Mouse (Mus musculus) kidney, adult 8-10 months (tissue): ENCODE measurements around the gene Asl.
A peak's percentile ranks its signal among the peaks of the same experiment; 100 is the strongest.

Source experiments
- DNase-seq, 2 experiments: peaks; one replicate each; pipeline ENCODE4 v3.0.0; 2022

Gene Asl

GRCm38 (mm10) chr5:130002301-130003146 is 26.5 kb downstream of the Asl start, which contains the start of gene Gusb:
TSS of gene Gusb (minus strand) at chr5:130003049.
- DNase-seq = peak; percentile 78 to 81

DNA sequence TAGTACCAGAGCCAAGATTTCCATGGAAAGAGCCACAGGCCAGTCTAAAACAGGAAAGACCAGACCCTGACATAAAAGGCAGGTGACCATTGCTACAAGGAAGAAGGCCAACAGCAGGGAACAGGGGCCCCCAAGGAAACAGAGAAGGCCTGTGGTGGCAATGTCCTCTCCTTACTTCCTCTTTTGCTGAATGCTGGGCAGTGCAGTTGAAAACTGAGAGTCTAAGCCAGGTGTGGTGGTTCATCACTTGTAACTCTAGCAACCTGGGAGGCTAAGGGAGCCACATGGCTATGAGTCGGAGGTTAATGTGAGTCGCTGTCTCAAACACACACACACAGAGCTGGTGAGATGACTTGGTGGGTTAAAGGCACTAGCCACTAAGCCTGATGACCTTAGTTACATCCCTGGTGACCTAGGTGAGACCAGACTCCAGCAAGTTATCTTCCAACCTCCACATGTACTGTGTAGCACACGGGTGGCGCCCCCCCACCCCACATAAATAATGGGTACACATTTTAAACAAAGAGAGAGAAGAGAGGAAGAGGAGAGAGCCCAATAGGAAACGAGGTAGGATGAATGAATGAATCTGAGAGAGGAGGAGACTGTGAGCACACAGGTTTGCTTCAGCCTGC is 27.6 kb downstream of the Asl start:
- no peak for DNase-seq

- DNase-seq = no peak
These were observed 28.3 kb downstream of the Asl start for GRCm38 (mm10) chr5:130000735-130001134.

- peak; percentile 48 to 71 for DNase-seq
These were observed 29.9 kb downstream of the Asl start for GRCm38 (mm10) chr5:129999097-129999496.

DNA sequence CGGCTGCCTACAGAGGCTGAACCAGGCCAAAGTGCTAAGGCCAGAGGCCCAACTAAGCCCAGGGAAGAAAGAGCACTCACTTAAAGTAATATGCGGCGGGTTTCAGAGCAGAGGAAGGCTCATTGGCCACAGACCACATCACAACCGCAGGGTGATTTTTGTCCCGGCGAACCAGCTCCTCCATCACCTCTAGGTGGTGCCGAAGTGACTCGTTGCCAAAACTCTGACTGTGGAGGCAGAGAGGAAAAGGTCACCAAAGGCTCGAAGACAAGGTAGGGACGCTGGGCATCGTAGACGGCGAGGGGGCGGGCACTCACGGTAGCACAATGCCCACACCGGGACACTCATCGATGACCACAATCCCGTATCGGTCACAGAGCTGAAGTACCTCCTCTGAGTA is 31.3 kb downstream of the Asl start:
- DNase-seq = no peak

- DNase-seq = peak in 1 of 2 experiments; percentile 28
These were observed 34.1 kb downstream of the Asl start for GRCm38 (mm10) chr5:129994989-129995388.

- no peak for DNase-seq
These were observed 35.7 kb downstream of the Asl start for GRCm38 (mm10) chr5:129993374-129993773.

DNA sequence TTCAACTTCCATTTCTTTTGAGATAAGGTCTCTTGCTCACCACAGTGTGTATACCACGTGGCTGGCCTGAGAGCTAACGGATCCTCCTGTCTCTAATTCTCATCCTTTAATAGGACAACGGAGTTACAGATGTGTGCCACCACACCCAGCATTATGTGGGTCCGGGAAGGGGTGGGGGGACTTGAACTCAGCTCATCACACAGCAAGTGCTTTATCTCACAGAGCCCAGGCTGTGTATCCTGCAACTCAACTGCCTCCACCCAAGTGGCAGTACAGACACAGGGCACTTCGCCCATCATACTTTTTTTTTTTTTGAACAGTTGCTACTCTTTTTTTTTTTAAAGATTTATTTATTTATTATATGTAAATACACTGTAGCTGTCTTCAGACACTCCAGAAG is 37.1 kb downstream of the Asl start:
- DNase-seq = no peak

DNA sequence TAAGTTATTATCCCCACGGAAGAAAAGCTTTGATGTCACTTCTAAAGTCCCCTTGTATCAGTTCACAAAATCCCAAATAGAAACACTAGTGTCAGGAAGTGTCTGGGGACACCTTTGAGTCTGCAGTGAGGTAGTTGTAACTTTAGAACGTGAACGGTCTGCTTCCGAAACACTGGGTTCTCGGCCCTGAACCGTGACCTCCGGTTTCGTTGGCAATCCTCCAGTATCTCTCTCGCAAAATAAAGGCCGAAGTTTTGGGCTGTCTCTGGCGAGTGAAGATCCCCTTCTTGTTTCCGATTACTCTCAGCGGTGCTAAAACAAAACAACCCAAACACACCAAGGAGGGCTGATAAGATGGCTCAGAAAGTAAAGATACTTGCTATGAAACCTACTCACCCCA is 39.7 kb downstream of the Asl start:
- no peak for DNase-seq

DNA sequence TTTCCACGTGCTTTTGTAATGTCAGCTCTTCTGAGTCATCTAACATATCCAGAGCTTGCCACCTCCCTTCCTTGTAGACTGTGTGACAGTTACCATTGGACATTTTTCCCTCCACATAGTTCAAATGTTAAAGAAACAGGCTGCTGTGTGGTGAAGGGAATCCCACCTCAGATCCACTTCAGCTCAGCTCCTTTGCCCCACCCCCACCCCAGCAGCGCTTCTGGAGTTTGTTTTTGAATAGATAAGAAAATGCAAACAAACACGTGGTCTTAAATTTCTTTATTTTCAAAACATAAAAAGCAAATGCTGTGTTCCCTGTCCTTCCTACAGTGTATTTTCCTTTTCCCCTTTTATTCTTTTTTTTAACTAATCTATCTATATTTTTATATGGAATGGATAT is 48.8 kb downstream of the Asl start:
- no peak for DNase-seq

DNA sequence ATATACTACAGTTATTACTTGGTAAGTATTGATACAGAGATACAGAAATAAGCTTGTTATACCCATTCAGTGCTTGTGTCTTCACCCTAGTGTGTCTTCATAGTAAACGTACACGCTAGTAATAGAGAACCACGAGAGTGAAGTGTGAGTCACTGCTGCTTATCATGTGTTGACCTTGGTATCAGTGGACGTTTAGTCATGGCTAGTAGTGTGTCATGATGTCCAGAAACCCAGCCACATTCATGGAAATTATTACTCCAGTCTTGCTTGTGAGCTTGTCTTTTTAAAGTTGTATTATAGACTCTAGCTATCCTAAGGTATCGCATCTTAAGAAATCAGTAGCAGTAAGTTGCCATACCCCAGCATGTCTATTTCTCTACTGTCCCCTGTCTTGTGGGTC is 50.4 kb downstream of the Asl start:
- DNase-seq = no peak

DNA sequence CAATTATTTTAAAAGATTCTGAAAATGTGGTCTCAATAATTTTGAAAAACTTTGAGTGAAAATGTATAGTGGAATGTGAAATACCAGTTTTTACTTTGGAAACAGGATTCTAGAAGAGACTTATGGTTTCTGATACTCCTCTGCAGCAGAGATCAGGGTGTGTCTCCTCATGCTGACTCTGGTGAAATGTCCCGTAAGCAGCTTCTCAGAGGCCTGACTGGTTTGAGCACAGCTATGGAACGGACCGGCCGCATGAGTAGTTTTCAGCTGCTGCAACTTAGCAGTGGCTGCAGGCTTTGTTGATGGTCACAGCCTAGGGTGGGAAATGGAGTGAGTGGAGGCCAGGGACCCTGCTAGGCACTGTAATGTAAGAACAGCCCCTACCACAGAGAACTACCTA is 51.3 kb downstream of the Asl start:
- no peak for DNase-seq

DNA sequence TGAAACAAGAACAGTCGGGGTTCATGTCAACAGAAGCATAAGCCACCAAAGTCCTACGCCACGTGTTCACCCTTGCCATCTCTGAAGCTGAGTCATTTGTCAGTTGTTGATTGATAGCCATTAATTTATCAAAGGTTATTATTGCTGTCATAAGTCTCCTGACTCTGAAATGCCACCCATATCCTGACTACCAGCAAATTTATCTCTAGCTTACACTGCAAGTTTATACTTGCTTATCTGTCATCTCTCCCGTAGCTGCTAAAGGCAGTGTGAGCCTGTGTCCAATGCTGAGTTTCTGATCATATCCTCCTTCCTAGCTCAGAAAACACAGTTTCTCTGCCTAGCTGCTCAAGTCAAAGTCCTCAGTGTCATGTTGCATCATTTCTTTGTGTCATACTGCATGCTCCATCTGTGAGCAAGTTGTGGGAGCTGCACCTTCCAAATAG is 54.2 kb downstream of the Asl start:
- no peak for DNase-seq

DNA sequence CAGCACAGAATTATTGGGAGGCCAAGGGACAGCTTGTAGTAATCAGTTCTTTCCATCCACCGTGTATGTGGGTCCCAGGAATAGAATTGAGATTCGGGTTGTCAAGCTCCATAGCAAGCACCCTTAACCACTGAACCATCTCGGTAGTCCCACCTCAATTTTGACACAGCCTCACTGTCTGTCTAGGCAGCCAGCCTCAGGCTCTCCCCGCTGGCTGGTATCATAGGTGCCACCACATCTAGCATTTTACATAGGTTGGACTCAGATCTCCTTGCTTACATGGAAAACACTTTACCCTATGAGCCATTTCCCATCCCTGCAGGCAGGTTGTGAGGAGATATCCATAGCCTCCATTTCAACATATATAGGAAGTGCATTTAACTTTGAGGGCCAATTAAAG is 54.7 kb downstream of the Asl start:
- no peak for DNase-seq

DNA sequence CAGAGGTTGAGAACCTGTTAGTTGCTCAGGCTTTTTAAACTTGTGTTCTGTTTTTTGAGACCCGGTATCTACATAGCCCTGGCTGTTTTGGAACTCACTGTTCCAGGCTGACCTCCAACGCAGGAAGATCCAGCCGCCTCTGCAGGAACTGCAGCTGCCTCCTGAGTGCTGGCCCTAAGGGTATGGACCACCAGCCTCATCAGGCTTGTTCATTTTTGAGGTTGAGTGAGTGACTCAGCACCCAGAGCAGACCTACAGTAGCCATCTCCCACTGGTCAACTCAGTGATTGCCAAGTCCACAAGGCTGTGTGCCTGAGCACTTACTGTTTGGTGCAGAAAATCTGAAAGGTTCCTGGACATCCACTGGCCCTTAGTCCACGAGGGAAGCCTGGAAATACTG is 57.6 kb downstream of the Asl start:
- peak in 1 of 2 experiments; percentile 8 for DNase-seq

- no peak for DNase-seq
These were observed 60.6 kb downstream of the Asl start for GRCm38 (mm10) chr5:129968417-129968816.

- no peak for DNase-seq
These were observed 62.6 kb downstream of the Asl start for GRCm38 (mm10) chr5:129966448-129966847.

- DNase-seq = no peak
These were observed 65.8 kb downstream of the Asl start for GRCm38 (mm10) chr5:129963224-129963623.
